Mouse (Mus musculus): ENCODE data around the gene Ceacam15.

- TF ChIP-seq CTCF (IDR thresholded peaks at IDR 0.05; ENCODE audit: control insufficient read depth, insufficient read depth, insufficient read length): no peak
- TF ChIP-seq MAX (IDR thresholded peaks at IDR 0.05): no peak
- no peak for TF ChIP-seq USF1 (IDR thresholded peaks at IDR 0.05; ENCODE audit: low read depth)
Observed at GRCm38 (mm10) chr7:16629598-16630296, 45.8 kb downstream of the Ceacam15 start.

Data from C2C12 (cell line).